In the genomic region with DNA sequence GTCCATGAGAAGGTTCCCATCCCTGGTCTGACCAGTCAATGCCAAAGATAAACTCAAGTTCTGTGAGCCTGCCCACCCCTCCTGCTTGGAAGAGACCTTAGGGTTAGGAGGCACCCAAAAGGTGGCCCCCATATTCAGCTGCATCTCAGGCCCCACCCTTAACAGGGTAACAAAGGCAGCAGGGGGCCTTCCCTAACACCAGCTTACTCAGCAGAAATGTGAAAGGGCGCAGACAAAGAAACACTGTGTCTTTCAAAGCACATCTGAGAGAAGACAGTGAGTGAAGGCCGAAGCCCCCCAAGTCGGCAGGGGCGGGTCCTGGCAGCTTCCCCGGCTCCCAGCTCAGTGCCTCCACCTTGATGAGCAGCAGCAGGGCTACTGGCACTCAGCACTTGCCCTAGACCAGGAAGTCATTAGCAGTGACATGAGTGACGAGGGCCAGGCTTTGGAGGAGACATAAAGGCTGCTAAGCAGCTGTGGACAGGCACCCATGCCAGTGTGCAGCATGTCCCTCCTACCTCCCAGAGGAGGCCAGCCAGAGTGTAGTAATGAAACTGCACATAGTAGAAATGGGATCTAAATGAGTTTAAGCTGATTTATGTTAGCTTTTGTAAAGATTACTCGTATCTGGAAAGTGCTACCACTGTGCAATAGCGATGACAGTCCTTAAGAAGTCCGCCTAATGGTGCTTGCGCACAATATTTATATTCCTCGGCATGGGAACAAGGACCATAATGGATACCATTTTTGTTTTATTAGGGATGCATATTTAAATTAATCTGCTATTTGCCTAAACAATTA, we compare ENCODE assay signal across 13 mouse cellular contexts. TPM values are rescaled to one million over a fixed set of nuclear protein-coding genes. Genes with fewer than 3 reads are reported as not detected.
DNase-seq lines count a peak whose midpoint lies in the region; ATAC-seq lines count a peak whose summit lies in the region.
"Had no signal": no experiment of that assay in that cellular context is flagged by ENCODE, and none has a peak within 500 bp of the region (broad histone marks: within the 10 kb centered on the region; RNA-seq: fewer than 3 reads in every experiment).

No protein-coding gene starts in this region.

- no peaks in the 10 kb centered on the region for H3K27me3 ChIP-seq in midbrain, embryonic 12.5 days
- H3K27me3 ChIP-seq in midbrain, embryonic 10.5 days (ENCODE audit: low read depth, poor library complexity, severe bottlenecking), result no peaks in the 10 kb centered on the region
- no peaks in the 10 kb centered on the region for H3K27me3 ChIP-seq in embryonic facial prominence, embryonic 15.5 days
- H3K27me3 ChIP-seq in hindbrain, embryonic 14.5 days (ENCODE audit: control insufficient read depth, insufficient read depth, low read length), result no peaks in the 10 kb centered on the region
- no peaks in the 10 kb centered on the region for H3K27me3 ChIP-seq in neural tube, embryonic 14.5 days (ENCODE audit: control insufficient read depth, insufficient read depth, low read length)

- no peak for DNase-seq in midbrain, embryonic 10.5 days (ENCODE audit: low spot score)
- DNase-seq in hindbrain, embryonic 14.5 days (ENCODE audit: low spot score), result peak; percentile 55
- DNase-seq in right cerebral cortex, adult 2 months (ENCODE audit: low spot score in 2 of 2), result no peak
- DNase-seq in gastrocnemius, postnatal 25 days, result no peak
- DNase-seq: adrenal gland, postnatal 14 days; cerebellum, adult 8-10 months; heart, postnatal 36 days; layer of hippocampus, postnatal 36 days had no signal

- H3K4me3 ChIP-seq in midbrain, embryonic 12.5 days, result no peak overlapping the region
- no peak overlapping the region for H3K4me3 ChIP-seq in midbrain, embryonic 10.5 days
- no peak overlapping the region for H3K4me3 ChIP-seq in embryonic facial prominence, embryonic 15.5 days (replicated peaks)
- no peak overlapping the region for H3K4me3 ChIP-seq in hindbrain, embryonic 14.5 days (replicated peaks; ENCODE audit: low read length)
- no peak overlapping the region for H3K4me3 ChIP-seq in neural tube, embryonic 14.5 days (ENCODE audit: low read depth, low read length)

- peaks cover 22% of the 10 kb centered on the region for H3K36me3 ChIP-seq in midbrain, embryonic 12.5 days
- H3K36me3 ChIP-seq in midbrain, embryonic 10.5 days, result peaks cover 55% of the 10 kb centered on the region
- H3K36me3 ChIP-seq in embryonic facial prominence, embryonic 15.5 days, result peaks cover 30% of the 10 kb centered on the region
- peaks cover 4% of the 10 kb centered on the region for H3K36me3 ChIP-seq in hindbrain, embryonic 14.5 days (replicated peaks; ENCODE audit: control insufficient read depth, insufficient read depth)
- peaks cover 4% of the 10 kb centered on the region; the same call in 1 of the 2 replicates for H3K36me3 ChIP-seq in neural tube, embryonic 14.5 days (ENCODE audit: control insufficient read depth, insufficient read depth, low read length)

- ATAC-seq in midbrain, embryonic 12.5 days (ENCODE audit: low FRiP score, low read depth), result no peak
- peak; percentile 54; the same call in 1 of the 2 replicates for ATAC-seq in embryonic facial prominence, embryonic 15.5 days (ENCODE audit: insufficient number of reproducible peaks, low FRiP score, low TSS enrichment, low read depth)
- peak; percentile 81 for ATAC-seq in hindbrain, embryonic 14.5 days (ENCODE audit: low FRiP score)
- ATAC-seq in neural tube, embryonic 14.5 days (ENCODE audit: low read depth), result peak; percentile 75
- ATAC-seq in cerebellum, adult (ENCODE audit: insufficient number of reproducible peaks, low FRiP score, low TSS enrichment), result no peak

- 83% methylated on average over 11 of the region's 11 CpGs for WGBS in midbrain, embryonic 12.5 days
- WGBS in midbrain, embryonic 10.5 days, result 90% methylated on average over 11 of the region's 11 CpGs
- WGBS in embryonic facial prominence, embryonic 15.5 days, result 45% methylated on average over 11 of the region's 11 CpGs
- 47% methylated on average over 11 of the region's 11 CpGs for WGBS in hindbrain, embryonic 14.5 days
- 25% methylated on average over 11 of the region's 11 CpGs for WGBS in neural tube, embryonic 14.5 days

- H3K9ac ChIP-seq in midbrain, embryonic 12.5 days (replicated peaks), result no peak overlapping the region
- H3K9ac ChIP-seq in embryonic facial prominence, embryonic 15.5 days, result no peak overlapping the region
- peak overlapping the region; percentile 20; the same call in 1 of the 2 replicates for H3K9ac ChIP-seq in hindbrain, embryonic 14.5 days
- no peak overlapping the region for H3K9ac ChIP-seq in neural tube, embryonic 14.5 days (replicated peaks; ENCODE audit: low read depth, low read length)

- H3K27ac ChIP-seq in midbrain, embryonic 12.5 days (replicated peaks), result peak overlapping the region; percentile 35; the same call in 1 of the 2 replicates
- no peak overlapping the region; the same call in 1 of the 2 replicates for H3K27ac ChIP-seq in midbrain, embryonic 10.5 days (replicated peaks)
- no peak overlapping the region for H3K27ac ChIP-seq in embryonic facial prominence, embryonic 15.5 days (replicated peaks)
- peak overlapping the region; percentile 60 for H3K27ac ChIP-seq in hindbrain, embryonic 14.5 days
- peak overlapping the region; percentile 48 for H3K27ac ChIP-seq in neural tube, embryonic 14.5 days (ENCODE audit: low read depth, low read length)

- no peaks in the 10 kb centered on the region for H3K9me3 ChIP-seq in midbrain, embryonic 12.5 days
- no peaks in the 10 kb centered on the region for H3K9me3 ChIP-seq in midbrain, embryonic 10.5 days (replicated peaks)
- H3K9me3 ChIP-seq in embryonic facial prominence, embryonic 15.5 days (replicated peaks), result no peaks in the 10 kb centered on the region
- H3K9me3 ChIP-seq in hindbrain, embryonic 14.5 days (ENCODE audit: control insufficient read depth, low read length), result no peaks in the 10 kb centered on the region
- H3K9me3 ChIP-seq in neural tube, embryonic 14.5 days (ENCODE audit: control insufficient read depth, low read length), result no peaks in the 10 kb centered on the region
- H3K9me3 ChIP-seq: G1E had no signal

- no peak overlapping the region for H3K4me2 ChIP-seq in midbrain, embryonic 12.5 days (replicated peaks)
- H3K4me2 ChIP-seq in embryonic facial prominence, embryonic 15.5 days (replicated peaks), result no peak overlapping the region
- H3K4me2 ChIP-seq in hindbrain, embryonic 14.5 days (replicated peaks), result 0 out of 2 replicates have a peak overlapping the region, but pooled peaks have one; percentile 8
- H3K4me2 ChIP-seq in neural tube, embryonic 14.5 days (ENCODE audit: low read depth, low read length), result no peak overlapping the region

- peaks cover 12% of the 10 kb centered on the region for H3K4me1 ChIP-seq in midbrain, embryonic 12.5 days
- peaks cover 4% of the 10 kb centered on the region for H3K4me1 ChIP-seq in midbrain, embryonic 10.5 days
- H3K4me1 ChIP-seq in embryonic facial prominence, embryonic 15.5 days, result peaks cover 13% of the 10 kb centered on the region; the same call in 1 of the 2 replicates
- peaks cover 22% of the 10 kb centered on the region for H3K4me1 ChIP-seq in hindbrain, embryonic 14.5 days (replicated peaks; ENCODE audit: control insufficient read depth, insufficient read depth, low read length)
- H3K4me1 ChIP-seq in neural tube, embryonic 14.5 days (ENCODE audit: control insufficient read depth, insufficient read depth, low read length), result peaks cover 22% of the 10 kb centered on the region

RNA-seq across cellular contexts. Expression of a gene that starts 56.0 kb away (rescaled TPM):
- 41.4 and 47.5 TPM in 2 replicates for polyA plus RNA-seq in midbrain, embryonic 12.5 days (2016; fragmentation: Nextera tagmentation; extraction: Ambion mirVana)
- 31.7 and 32.2 TPM in 2 replicates for polyA plus RNA-seq in midbrain, embryonic 10.5 days (2016; fragmentation: Nextera tagmentation; extraction: Ambion mirVana)
- polyA plus RNA-seq in embryonic facial prominence, embryonic 15.5 days (2015; fragmentation: Nextera tagmentation; extraction: Ambion mirVana), result 27.7 and 28.1 TPM in 2 replicates
- 21.0 TPM in 2 replicates for polyA plus RNA-seq in hindbrain, embryonic 14.5 days (2014; fragmentation: Nextera tagmentation; extraction: Ambion mirVana)
- 16.5 and 20.4 TPM in 2 replicates for polyA plus RNA-seq in neural tube, embryonic 14.5 days (2014; fragmentation: Nextera tagmentation; extraction: Ambion mirVana)
- 10 to 100 TPM; 18.5 to 20.1 TPM for total RNA-seq in gastrocnemius, postnatal 25 days (2021)

Comparison
In these comparisons a context has a peak if more than half of its experiments do, and no peak if none do; other contexts are left out.
1. H3K27ac ChIP-seq: peak in midbrain, embryonic 12.5 days (single experiment), hindbrain, embryonic 14.5 days (single experiment) and neural tube, embryonic 14.5 days (single experiment); none in midbrain, embryonic 10.5 days (single experiment) and embryonic facial prominence, embryonic 15.5 days (single experiment).
2. ATAC-seq: peak in embryonic facial prominence, embryonic 15.5 days (single experiment), hindbrain, embryonic 14.5 days (single experiment) and neural tube, embryonic 14.5 days (single experiment); none in midbrain, embryonic 12.5 days (single experiment) and cerebellum, adult (single experiment).